Mouse (Mus musculus) kidney, embryonic 16.5 days (tissue): ENCODE results near the gene Ndufa1. TPM values are rescaled to one million over a fixed set of nuclear protein-coding genes. Genes with fewer than 3 reads are reported as not detected.
"Not testable (repeated sequence)": the region's sequence is repeated elsewhere in the genome, so short reads cannot be mapped to it uniquely, and the experiment has no call there.

Experiments
- ATAC-seq: fragments of 200-750 bp; cut with Nextera tagmentation; 2 replicates; pipeline ENCODE4 v1.8.0; 2017; ENCODE audit warnings: moderate TSS enrichment; ENCODE audit not compliant: low FRiP score, low TSS enrichment
- H3K27ac ChIP-seq: fragments of 300-500 bp; sonication (generic); 2 replicates; pipeline ENCODE4 v1.5.1; 2014; ENCODE audit warnings: low read length
- H3K27me3 ChIP-seq: fragments of 300-500 bp; sonication (generic); 2 replicates; pipeline ENCODE4 v1.6.1; 2014; ENCODE audit warnings: low read length, control low read depth, mixed read lengths; ENCODE audit not compliant: insufficient read depth
- H3K36me3 ChIP-seq: fragments of 300-500 bp; sonication (generic); 2 replicates; pipeline ENCODE4 v1.6.1; 2014; ENCODE audit warnings: low read length, control low read depth, mixed read lengths; ENCODE audit not compliant: insufficient read depth
- H3K4me1 ChIP-seq: fragments of 300-500 bp; sonication (generic); 2 replicates; pipeline ENCODE4 v1.6.1; 2014; ENCODE audit warnings: low read length, control low read depth, mixed read lengths; ENCODE audit not compliant: insufficient read depth
- H3K4me2 ChIP-seq: fragments of 300-500 bp; sonication (generic); replicated peaks from 2 replicates; pipeline ENCODE4 v1.6.1; 2014; ENCODE audit warnings: low read depth, low read length
- H3K4me3 ChIP-seq: fragments of 300-500 bp; sonication (generic); 2 replicates; pipeline ENCODE4 v1.5.1; 2014; ENCODE audit warnings: mild to moderate bottlenecking, low read length
- H3K9ac ChIP-seq: fragments of 300-500 bp; sonication (generic); replicated peaks from 2 replicates; pipeline ENCODE4 v1.6.1; 2014; ENCODE audit warnings: low read length
- H3K9me3 ChIP-seq: fragments of 300-500 bp; sonication (generic); 2 replicates; pipeline ENCODE4 v1.6.1; 2016; ENCODE audit warnings: low read length, control low read depth
- WGBS: fragments of 180-500 bp; shearing (Covaris S2); extraction: QIAGEN DNeasy Blood & Tissue Kit; methylation state at CpG from one replicate; pipeline ENCODE4 v1.1.7; 2014; 5-methylcytosine and 5-hydroxymethylcytosine counted together
- polyA plus RNA-seq: library from polyadenylated mRNA; unstranded; fragments of >200 nt; fragmentation: Nextera tagmentation; extraction: Ambion mirVana; gene quantifications from 2 replicates; pipeline ENCODE4 v1.2.1, GENCODE M21; 2015

The Ndufa1 gene
- polyA plus RNA-seq: 432 and 458 TPM in 2 replicates

GRCm38 (mm10) chrX:37191105-37191743 is at the start of gene Ndufa1, which contains the start of gene Rnf113a1:
Gene Ndufa1, minus strand, starts transcription at chrX:37191163.
Gene Rnf113a1, plus strand, starts transcription at chrX:37191245.
- Histone ChIP-seq H3K9ac (peak within 1 kb of the TSS; percentile 68), H3K4me2 (peak within 1 kb of the TSS; percentile 69), H3K4me1 (no peaks in the 10 kb centered on the region), H3K27ac (peak within 1 kb of the TSS; percentile 43; the same call in 1 of the 2 replicates), H3K4me3 (peak within 1 kb of the TSS; percentile 63), H3K9me3 (no peaks in the 10 kb centered on the region), H3K36me3 (no peaks in the 10 kb centered on the region), H3K27me3 (no peaks in the 10 kb centered on the region)
- 25% methylated on average over 62 of the region's 63 CpGs for WGBS
- ATAC-seq: peak; percentile 91

DNA sequence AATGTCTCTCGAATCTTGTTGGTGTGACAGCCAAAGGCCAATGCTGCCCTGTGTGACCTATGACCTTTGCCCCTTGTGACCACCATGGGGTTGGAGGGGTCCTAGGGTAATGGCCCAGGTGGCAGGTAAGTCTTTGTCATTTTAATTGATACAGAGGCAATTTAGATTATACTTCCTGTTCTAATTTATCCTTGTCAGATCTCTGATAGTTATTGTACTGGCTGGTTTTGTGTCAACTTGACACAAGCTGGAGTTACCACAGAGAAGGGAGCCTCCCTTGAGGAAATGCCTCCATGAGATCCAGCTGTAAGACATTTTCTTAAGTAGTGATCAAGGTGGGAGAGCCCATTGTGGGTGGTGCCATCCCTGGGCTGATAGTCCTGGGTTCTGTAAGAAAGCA is 31.2 kb upstream of the Ndufa1 start, which contains the start of gene Rhox1:
Gene Rhox1, minus strand, starts transcription at position 101 of the 400 bp plus-strand sequence.
- H3K36me3 ChIP-seq, H3K27me3 ChIP-seq, H3K4me1 ChIP-seq, H3K9ac ChIP-seq, H3K4me3 ChIP-seq, ATAC-seq, H3K9me3 ChIP-seq, H3K4me2 ChIP-seq, H3K27ac ChIP-seq: not testable (repeated sequence)
- 77% methylated on average over 1 of the region's 1 CpGs for WGBS

- Histone ChIP-seq H3K4me3 (no peak within 1 kb of the TSS), H3K9me3 (no peaks in the 10 kb centered on the region), H3K9ac (no peak within 1 kb of the TSS), H3K27ac (no peak within 1 kb of the TSS), H3K4me1 (no peaks in the 10 kb centered on the region), H3K27me3 (no peaks in the 10 kb centered on the region), H3K36me3 (no peaks in the 10 kb centered on the region), H3K4me2 (no peak within 1 kb of the TSS)
- ATAC-seq: no peak
- WGBS: 88% methylated on average over 10 of the region's 10 CpGs
Measured at GRCm38 (mm10) chrX:37210941-37211340, 20.0 kb upstream of the Ndufa1 start, which contains the start of gene Gm9. Gene Gm9, minus strand, starts transcription at chrX:37211041.

DNA sequence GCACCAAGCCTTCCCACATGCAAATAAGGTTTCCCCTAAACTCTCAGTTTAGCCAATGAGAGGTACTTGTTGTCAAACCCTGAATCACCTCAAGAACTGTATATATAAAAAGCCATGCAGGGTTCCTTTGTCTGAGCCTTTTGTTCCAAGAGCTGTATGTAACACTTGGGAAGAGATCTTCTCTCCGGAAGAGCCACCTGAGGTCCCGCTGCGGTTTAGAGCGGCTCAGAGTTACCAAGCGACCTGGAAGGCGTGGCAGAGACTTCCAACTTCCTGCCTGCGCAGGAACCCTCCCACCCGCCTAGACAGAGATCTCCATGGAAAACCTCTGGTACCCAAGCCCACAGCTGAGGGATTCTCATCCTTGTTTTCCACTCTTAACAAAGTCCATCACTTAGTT is 7.7 kb upstream of the Ndufa1 start:
- Histone ChIP-seq H3K4me1 (no peaks in the 10 kb centered on the region), H3K27ac (no peak overlapping the region), H3K36me3 (no peaks in the 10 kb centered on the region), H3K4me2 (no peak overlapping the region), H3K27me3 (no peaks in the 10 kb centered on the region), H3K9ac (no peak overlapping the region), H3K9me3 (no peaks in the 10 kb centered on the region), H3K4me3 (no peak overlapping the region)
- 62% methylated on average over 8 of the region's 8 CpGs for WGBS
- ATAC-seq: no peak

DNA sequence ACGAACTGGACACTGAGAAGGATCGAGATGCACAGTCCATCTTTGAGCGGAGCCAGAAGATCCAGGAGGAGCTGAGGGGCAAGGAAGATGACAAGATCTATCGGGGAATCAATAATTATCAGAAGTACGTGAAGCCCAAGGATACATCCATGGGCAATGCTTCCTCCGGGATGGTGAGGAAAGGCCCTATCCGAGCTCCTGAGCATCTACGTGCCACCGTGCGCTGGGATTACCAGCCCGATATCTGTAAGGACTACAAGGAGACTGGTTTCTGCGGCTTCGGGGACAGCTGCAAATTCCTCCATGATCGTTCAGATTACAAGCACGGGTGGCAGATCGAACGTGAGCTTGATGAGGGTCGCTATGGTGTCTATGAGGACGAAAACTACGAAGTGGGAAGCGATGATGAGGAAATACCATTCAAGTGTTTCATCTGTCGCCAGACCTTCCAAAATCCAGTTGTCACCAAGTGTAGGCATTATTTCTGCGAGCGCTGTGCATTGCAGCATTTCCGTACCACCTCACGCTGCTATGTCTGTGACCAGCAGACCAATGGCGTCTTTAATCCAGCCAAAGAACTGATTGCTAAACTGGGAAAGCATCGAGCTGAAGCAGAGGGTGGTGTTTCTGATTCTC is 899 bp upstream of the Ndufa1 start:
- Histone ChIP-seq H3K36me3 (no peaks in the 10 kb centered on the region), H3K9me3 (no peaks in the 10 kb centered on the region), H3K27me3 (no peaks in the 10 kb centered on the region), H3K9ac (peak overlapping the region; percentile 68), H3K4me1 (no peaks in the 10 kb centered on the region), H3K4me3 (peak overlapping the region; percentile 63), H3K27ac (no peak overlapping the region), H3K4me2 (peak overlapping the region; percentile 69)
- WGBS: 30% methylated on average over 28 of the region's 28 CpGs
- ATAC-seq: no peak

DNA sequence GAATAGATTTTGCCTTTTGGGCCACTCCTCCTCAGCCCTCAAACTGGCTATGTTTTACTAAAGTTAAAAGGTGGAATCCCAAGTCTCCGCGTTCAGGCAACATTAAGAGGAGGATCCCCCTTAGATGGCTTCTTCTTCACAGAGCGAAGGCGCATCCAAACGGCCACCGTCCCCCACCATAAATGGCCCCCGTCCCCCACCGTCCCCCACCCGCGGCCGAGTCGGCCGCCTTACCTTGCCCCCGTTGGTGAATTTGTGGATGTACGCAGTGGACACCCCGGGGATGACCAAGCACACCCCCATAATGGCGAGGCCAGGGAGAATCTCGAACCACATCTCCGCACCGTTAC is 233 bp downstream of the Ndufa1 start:
- WGBS: 26% methylated on average over 20 of the region's 20 CpGs

DNA sequence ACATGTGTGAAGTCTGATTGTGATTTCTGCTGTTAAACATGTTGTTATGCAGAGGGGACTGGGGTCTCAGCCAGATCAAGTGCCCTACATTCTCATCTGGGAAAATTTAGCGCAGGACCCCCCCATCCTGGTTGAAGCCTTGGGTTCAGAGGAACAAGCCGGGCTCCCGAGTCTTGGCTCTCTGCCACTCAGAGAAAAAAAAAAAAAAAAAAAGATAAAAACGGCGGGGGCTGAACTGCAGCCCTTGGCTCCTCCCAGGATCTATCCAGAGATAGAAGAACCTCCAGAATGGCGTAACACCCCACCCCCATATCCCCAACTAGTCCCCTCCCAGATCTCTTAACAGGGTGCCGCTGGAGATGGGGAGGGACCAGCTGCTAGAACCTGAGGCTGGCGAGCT is 6.6 kb downstream of the Ndufa1 start:
- not testable (repeated sequence) for H3K9me3 ChIP-seq, H3K4me1 ChIP-seq, H3K36me3 ChIP-seq, H3K27me3 ChIP-seq, ATAC-seq, H3K9ac ChIP-seq, H3K4me2 ChIP-seq, H3K4me3 ChIP-seq, H3K27ac ChIP-seq
- WGBS: 65% methylated on average over 5 of the region's 8 CpGs

More for the DNA sequence above, 233 bp downstream of the Ndufa1 start:
- H3K36me3 ChIP-seq: no peaks in the 10 kb centered on the region
- H3K4me1 ChIP-seq: no peaks in the 10 kb centered on the region
- no peaks in the 10 kb centered on the region for H3K27me3 ChIP-seq
- H3K4me2 ChIP-seq: peak overlapping the region; percentile 69
- H3K27ac ChIP-seq: no peak overlapping the region
- peak overlapping the region; percentile 63 for H3K4me3 ChIP-seq
- H3K9me3 ChIP-seq: no peaks in the 10 kb centered on the region
- H3K9ac ChIP-seq: peak overlapping the region; percentile 68
- peak; percentile 72 for ATAC-seq

DNA sequence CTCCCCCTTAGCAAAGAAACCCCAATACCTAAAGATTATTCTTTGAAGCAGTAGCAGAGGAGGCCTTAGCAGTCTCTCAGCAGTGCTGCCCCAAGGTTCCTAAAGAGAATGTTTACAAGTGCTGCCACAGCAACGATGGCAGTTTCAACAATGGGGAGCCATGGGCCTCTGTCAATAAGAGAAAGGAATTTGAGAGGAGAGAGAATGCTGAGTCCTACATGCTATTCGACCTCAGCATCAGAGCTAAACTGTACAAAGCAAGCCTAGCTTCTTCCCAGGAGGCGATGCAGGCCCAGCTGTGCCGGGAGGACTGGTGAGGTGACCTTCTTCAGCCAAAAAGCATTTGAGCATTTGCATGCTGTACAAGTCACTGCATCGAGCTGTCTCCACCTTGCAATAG is 22.2 kb downstream of the Ndufa1 start, which contains the start of gene Akap14:
Gene Akap14, minus strand, starts transcription at position 101 of the 400 bp plus-strand sequence.
- H3K4me2 ChIP-seq: no peak within 1 kb of the TSS
- H3K27me3 ChIP-seq: no peaks in the 10 kb centered on the region
- H3K27ac ChIP-seq: no peak within 1 kb of the TSS
- no peak for ATAC-seq
- WGBS: 55% methylated on average over 5 of the region's 5 CpGs
- H3K9me3 ChIP-seq: no peaks in the 10 kb centered on the region
- no peak within 1 kb of the TSS for H3K4me3 ChIP-seq
- no peaks in the 10 kb centered on the region for H3K4me1 ChIP-seq
- no peak within 1 kb of the TSS for H3K9ac ChIP-seq
- no peaks in the 10 kb centered on the region for H3K36me3 ChIP-seq

DNA sequence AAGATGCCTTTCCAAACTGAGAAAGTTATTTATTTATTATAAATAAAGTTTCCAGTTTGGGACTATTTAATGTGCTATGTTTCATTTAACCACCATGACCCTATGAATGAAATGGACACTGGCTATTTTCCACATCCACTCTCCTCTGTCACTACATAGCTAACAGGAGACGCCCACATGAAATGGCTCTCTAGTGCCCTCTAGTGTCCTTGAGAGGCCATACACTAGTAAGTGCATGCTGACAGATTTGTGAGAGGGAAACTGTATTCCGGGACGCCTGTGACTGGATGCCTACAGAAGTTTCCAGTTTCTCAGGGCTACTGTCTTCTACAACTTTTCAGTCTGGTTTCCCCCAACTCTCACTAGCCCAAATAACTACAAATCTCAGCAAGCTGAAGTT is 23.9 kb downstream of the Ndufa1 start:
- WGBS: 20% methylated on average over 3 of the region's 3 CpGs
- Histone ChIP-seq H3K27me3 (no peaks in the 10 kb centered on the region), H3K4me2 (no peak overlapping the region), H3K4me1 (no peaks in the 10 kb centered on the region), H3K4me3 (no peak overlapping the region), H3K9me3 (no peaks in the 10 kb centered on the region), H3K36me3 (no peaks in the 10 kb centered on the region), H3K9ac (no peak overlapping the region), H3K27ac (no peak overlapping the region)
- peak; percentile 69; the same call in 1 of the 2 replicates for ATAC-seq

DNA sequence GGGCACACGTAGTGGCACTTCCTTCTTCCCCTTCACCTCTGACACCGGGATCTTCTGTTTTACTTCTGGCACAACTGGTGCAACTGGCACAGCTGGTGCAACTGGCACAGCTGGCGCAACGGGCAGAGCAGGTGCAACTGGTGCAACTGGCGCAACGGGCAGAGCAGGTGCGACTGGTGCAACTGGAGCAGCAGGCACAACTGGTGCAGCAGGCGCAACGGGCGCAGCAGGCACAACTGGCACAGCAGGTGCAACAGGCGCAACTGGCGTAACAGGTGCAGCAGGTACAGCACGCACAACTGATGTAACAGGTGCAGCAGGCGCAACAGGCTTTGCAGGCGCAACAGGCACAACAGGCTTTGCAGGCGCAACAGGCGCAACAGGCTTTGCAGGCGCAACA is 27.8 kb downstream of the Ndufa1 start:
- Histone ChIP-seq H3K36me3 (no peaks in the 10 kb centered on the region), H3K27me3 (no peaks in the 10 kb centered on the region), H3K4me3 (no peak overlapping the region), H3K27ac (no peak overlapping the region), H3K9me3 (no peaks in the 10 kb centered on the region), H3K4me2 (no peak overlapping the region), H3K4me1 (no peaks in the 10 kb centered on the region), H3K9ac (no peak overlapping the region)
- WGBS: 76% methylated on average over 18 of the region's 18 CpGs
- ATAC-seq: no peak
